Mouse (Mus musculus) hindbrain, embryonic 16.5 days (tissue): ENCODE results near the gene Lamtor3. TPM values are rescaled to one million over a fixed set of nuclear protein-coding genes. Genes with fewer than 3 reads are reported as not detected.

Experiments
- ATAC-seq: fragments of 200-750 bp; cut with Nextera tagmentation; 2 replicates; pipeline ENCODE4 v1.8.0; 2017; ENCODE audit warnings: moderate TSS enrichment, moderate library complexity
- H3K27ac ChIP-seq: fragments of 300-500 bp; sonication (generic); 2 replicates; pipeline ENCODE4 v1.5.1; 2014; ENCODE audit warnings: low read depth, mild to moderate bottlenecking, control low read depth, low read length, moderate library complexity
- H3K27me3 ChIP-seq: fragments of 300-500 bp; sonication (generic); replicated peaks from 2 replicates; pipeline ENCODE4 v1.6.1; 2014; ENCODE audit warnings: low read length; ENCODE audit not compliant: control insufficient read depth, insufficient read depth
- H3K36me3 ChIP-seq: fragments of 300-500 bp; sonication (generic); 2 replicates; pipeline ENCODE4 v1.6.1; 2014; ENCODE audit warnings: mild to moderate bottlenecking, low read length, moderate library complexity, mixed read lengths; ENCODE audit not compliant: control insufficient read depth, insufficient read depth
- H3K4me1 ChIP-seq: fragments of 300-500 bp; sonication (generic); 2 replicates; pipeline ENCODE4 v1.6.1; 2014; ENCODE audit warnings: low read depth, low read length; ENCODE audit not compliant: control insufficient read depth, insufficient read depth
- H3K4me2 ChIP-seq: fragments of 300-500 bp; sonication (generic); 2 replicates; pipeline ENCODE4 v1.6.1; 2014; ENCODE audit warnings: mild to moderate bottlenecking, low read length, control low read depth, moderate library complexity
- H3K4me3 ChIP-seq: fragments of 300-500 bp; sonication (generic); 2 replicates; pipeline ENCODE4 v1.5.1; 2014; ENCODE audit warnings: mild to moderate bottlenecking, low read length, control low read depth, moderate library complexity
- H3K9ac ChIP-seq: fragments of 300-500 bp; sonication (generic); 2 replicates; pipeline ENCODE4 v1.6.1; 2014; ENCODE audit warnings: low read depth, mild to moderate bottlenecking, control low read depth, low read length, moderate library complexity
- H3K9me3 ChIP-seq: fragments of 300-500 bp; sonication (generic); 2 replicates; pipeline ENCODE4 v1.6.1; 2014; ENCODE audit warnings: mild to moderate bottlenecking, low read length, moderate library complexity; ENCODE audit not compliant: control insufficient read depth
- WGBS: fragments of 180-500 bp; shearing (Covaris S2); extraction: QIAGEN DNeasy Blood & Tissue Kit; methylation state at CpG from one replicate; pipeline ENCODE4 v1.1.7; 2014; 5-methylcytosine and 5-hydroxymethylcytosine counted together
- polyA plus RNA-seq: library from polyadenylated mRNA; unstranded; fragments of >200 nt; fragmentation: Nextera tagmentation; extraction: Ambion mirVana; gene quantifications from 2 replicates; pipeline ENCODE4 v1.2.1, GENCODE M21; 2015

Lamtor3 gene
- polyA plus RNA-seq, result 132 and 135 TPM in 2 replicates

- under 1% methylated on average over 40 of the region's 47 CpGs for WGBS
- ATAC-seq, result peak; percentile 96
- H3K36me3 ChIP-seq, result 0 out of 2 replicates have a peak, but pooled peaks cover 2% of the 10 kb centered on the region
These were observed at the start of gene Lamtor3 for GRCm38 (mm10) chr3:137918172-137918931. Gene Lamtor3 (plus strand): TSS chr3:137918506.

GRCm38 (mm10) chr3:137869395-137869794, 48.9 kb upstream of the Lamtor3 start:
- no peaks in the 10 kb centered on the region for H3K9me3 ChIP-seq
- peaks cover 16% of the 10 kb centered on the region for H3K4me1 ChIP-seq
- WGBS, result 83% methylated on average over 9 of the region's 9 CpGs
- H3K27me3 ChIP-seq, result no peaks in the 10 kb centered on the region
- H3K4me2 ChIP-seq, result no peak overlapping the region; the same call in 1 of the 2 replicates
- no peak overlapping the region for H3K27ac ChIP-seq
- H3K4me3 ChIP-seq, result no peak overlapping the region
- H3K9ac ChIP-seq, result no peak overlapping the region
- ATAC-seq, result no peak
- no peaks in the 10 kb centered on the region for H3K36me3 ChIP-seq

More at GRCm38 (mm10) chr3:137918172-137918931, at the start of gene Lamtor3:
- no peaks in the 10 kb centered on the region for H3K27me3 ChIP-seq
- peaks cover 16% of the 10 kb centered on the region for H3K4me1 ChIP-seq
- H3K4me3 ChIP-seq, result peak within 1 kb of the TSS; percentile 85
- peak within 1 kb of the TSS; percentile 85 for H3K27ac ChIP-seq
- H3K9me3 ChIP-seq, result no peaks in the 10 kb centered on the region
- H3K9ac ChIP-seq, result peak within 1 kb of the TSS; percentile 86
- H3K4me2 ChIP-seq, result peak within 1 kb of the TSS; percentile 91

DNA sequence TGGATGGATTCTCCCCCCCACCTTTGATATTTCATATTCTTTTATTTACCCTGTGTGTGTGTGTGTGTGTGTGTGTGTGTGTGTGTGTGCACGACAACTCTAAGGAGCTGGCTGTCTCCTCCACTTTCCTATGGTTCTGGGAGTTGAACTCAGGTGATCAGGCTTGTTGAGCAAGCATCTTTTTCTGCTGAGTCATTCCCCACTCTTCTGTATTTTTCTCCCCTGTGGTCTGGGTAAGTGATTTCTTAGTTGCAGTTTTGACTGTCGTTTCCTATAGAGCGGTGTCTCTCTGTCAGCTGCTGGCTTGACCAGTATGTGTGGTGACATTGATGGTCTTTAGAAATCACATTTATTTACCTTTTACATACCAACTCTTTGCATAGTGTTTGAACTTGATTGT, 39.0 kb upstream of the Lamtor3 start:
- H3K27me3 ChIP-seq, result no peaks in the 10 kb centered on the region
- H3K9ac ChIP-seq, result no peak overlapping the region
- H3K4me1 ChIP-seq, result no peaks in the 10 kb centered on the region
- H3K36me3 ChIP-seq, result 0 out of 2 replicates have a peak, but pooled peaks cover 2% of the 10 kb centered on the region
- H3K9me3 ChIP-seq, result no peaks in the 10 kb centered on the region
- WGBS, result 85% methylated on average over 3 of the region's 3 CpGs
- no peak for ATAC-seq
- no peak overlapping the region for H3K4me2 ChIP-seq
- no peak overlapping the region for H3K4me3 ChIP-seq
- H3K27ac ChIP-seq, result no peak overlapping the region

DNA sequence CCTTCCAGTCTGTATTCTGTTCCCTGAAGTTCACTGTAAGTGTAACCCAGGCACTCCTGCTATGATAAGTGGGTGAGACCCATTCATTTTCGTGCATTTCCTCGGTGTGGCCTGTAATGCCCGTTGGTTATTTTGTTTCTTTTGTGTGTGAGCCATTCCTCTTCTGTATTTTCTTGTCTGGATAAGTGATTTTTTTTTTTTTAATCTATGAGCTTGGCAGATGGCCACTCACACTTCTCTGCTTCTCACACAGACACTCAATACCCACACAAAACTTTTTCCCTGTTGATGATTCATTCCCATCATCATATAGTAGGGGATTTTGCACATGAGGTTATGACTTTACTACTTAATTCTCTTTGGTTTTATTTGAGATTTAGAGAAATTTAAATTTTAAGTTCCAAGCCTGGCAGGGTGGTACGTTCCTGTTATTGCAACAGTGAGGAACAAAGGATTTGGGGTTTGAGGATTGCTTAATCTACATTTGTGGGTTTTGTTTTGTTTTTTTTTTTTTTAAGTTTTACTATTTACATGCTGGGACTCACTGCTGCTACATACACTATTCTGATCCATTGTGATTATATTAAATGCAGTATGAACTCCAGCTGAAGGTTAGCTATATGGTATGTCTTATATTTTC, 38.1 kb upstream of the Lamtor3 start:
- no peaks in the 10 kb centered on the region for H3K27me3 ChIP-seq
- no peak overlapping the region for H3K27ac ChIP-seq
- WGBS, result 73% methylated on average over 4 of the region's 4 CpGs
- no peak for ATAC-seq
- H3K36me3 ChIP-seq, result 0 out of 2 replicates have a peak, but pooled peaks cover 2% of the 10 kb centered on the region
- no peak overlapping the region for H3K4me3 ChIP-seq
- no peaks in the 10 kb centered on the region for H3K9me3 ChIP-seq
- no peak overlapping the region for H3K4me2 ChIP-seq
- no peaks in the 10 kb centered on the region for H3K4me1 ChIP-seq
- no peak overlapping the region for H3K9ac ChIP-seq

DNA sequence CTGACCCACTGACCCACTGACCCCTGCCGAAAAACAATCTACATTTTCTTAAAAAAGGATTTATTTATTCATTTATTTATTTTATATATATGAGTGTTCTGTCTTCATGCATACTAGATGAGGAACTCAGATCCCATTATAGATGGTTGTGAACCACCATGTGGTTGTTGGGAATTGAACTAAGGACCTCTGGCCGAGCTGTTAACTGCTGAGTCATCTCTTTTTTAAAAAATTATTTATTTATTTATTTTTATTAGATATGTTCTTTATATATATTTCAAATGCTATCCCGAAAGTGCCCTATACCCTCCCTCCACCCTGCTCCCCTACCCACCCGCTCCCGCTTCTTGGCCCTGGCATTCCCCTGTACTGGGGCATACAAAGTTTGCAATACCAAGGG, 37.2 kb upstream of the Lamtor3 start:
- H3K9ac ChIP-seq, result no peak overlapping the region
- no peak overlapping the region for H3K4me3 ChIP-seq
- 95% methylated on average over 5 of the region's 5 CpGs for WGBS
- H3K27me3 ChIP-seq, result no peaks in the 10 kb centered on the region
- no peak overlapping the region for H3K4me2 ChIP-seq
- no peaks in the 10 kb centered on the region for H3K9me3 ChIP-seq
- H3K27ac ChIP-seq, result no peak overlapping the region
- H3K36me3 ChIP-seq, result 0 out of 2 replicates have a peak, but pooled peaks cover 2% of the 10 kb centered on the region
- H3K4me1 ChIP-seq, result no peaks in the 10 kb centered on the region
- ATAC-seq, result no peak

DNA sequence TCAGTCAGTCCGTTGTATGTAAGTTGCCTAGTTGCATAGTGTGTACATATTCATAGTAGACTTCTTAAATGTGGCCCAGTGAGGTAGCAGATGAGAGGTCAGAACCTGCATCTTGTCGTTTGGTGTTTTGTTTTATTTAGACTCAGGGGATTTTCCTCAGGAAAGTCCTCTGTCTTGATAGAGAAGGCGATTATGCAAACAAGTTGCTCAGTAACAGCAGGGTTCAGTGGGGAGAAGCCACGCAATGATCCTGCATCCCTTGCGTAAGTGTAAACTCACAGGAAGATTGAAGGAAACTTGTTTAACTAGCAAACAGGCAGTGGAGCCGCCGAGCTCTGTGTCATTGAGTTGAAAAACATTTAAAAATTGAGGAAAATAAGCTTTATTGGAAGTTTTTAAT, 30.3 kb upstream of the Lamtor3 start:
- WGBS, result 66% methylated on average over 7 of the region's 7 CpGs
- no peak for ATAC-seq

DNA sequence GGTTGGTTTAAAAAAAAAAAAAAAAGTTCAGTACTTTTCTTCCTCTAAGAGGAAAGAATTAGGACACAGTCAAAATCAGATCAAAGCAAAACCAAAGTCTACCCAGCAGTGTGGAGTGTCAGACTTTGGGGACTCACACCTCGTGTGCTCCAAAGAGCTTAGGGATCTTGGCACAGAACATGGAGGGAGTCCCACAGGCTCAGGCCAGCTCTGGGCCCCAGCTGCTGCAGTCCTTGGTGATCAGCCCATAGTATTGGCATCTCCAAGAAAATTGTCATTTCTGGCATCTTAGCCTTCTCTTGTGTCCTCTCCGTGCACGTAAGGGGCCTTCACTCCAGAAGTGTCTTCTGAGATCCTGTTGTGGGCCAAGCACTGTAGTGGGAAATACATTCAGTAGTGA, 27.2 kb upstream of the Lamtor3 start:
- no peak overlapping the region for H3K4me3 ChIP-seq
- peaks cover 23% of the 10 kb centered on the region for H3K36me3 ChIP-seq
- no peak overlapping the region for H3K27ac ChIP-seq
- no peaks in the 10 kb centered on the region; the same call in 1 of the 2 replicates for H3K9me3 ChIP-seq
- H3K4me2 ChIP-seq, result no peak overlapping the region
- H3K4me1 ChIP-seq, result no peaks in the 10 kb centered on the region
- no peaks in the 10 kb centered on the region for H3K27me3 ChIP-seq
- H3K9ac ChIP-seq, result no peak overlapping the region
- ATAC-seq, result no peak
- WGBS, result 66% methylated on average over 3 of the region's 3 CpGs

More for the DNA sequence above, 30.3 kb upstream of the Lamtor3 start:
- Histone ChIP-seq H3K36me3 (peaks cover 15% of the 10 kb centered on the region), H3K9me3 (no peaks in the 10 kb centered on the region), H3K27me3 (no peaks in the 10 kb centered on the region), H3K27ac (no peak overlapping the region), H3K4me1 (no peaks in the 10 kb centered on the region), H3K4me2 (no peak overlapping the region), H3K4me3 (no peak overlapping the region), H3K9ac (no peak overlapping the region)

DNA sequence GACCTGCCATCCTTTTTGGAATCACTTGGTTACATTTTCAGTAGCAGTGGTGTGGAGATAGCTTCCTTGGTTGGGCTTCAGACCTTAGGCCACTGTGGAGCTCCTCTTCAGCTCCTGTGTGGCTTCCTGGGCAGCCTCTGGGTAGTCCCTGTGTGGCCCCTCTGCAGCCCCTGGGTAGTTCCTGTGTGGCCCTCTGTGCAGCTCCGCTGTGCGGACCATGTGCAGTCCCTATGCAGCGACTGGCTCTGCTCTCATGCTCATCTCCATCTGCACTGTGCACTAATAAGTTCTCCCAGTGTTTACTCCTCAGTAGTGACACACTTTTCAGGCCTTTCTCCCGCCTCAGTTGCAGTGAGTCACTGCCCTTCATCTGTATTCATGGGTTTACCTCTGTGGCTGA, 26.2 kb upstream of the Lamtor3 start:
- no peak overlapping the region for H3K9ac ChIP-seq
- H3K4me2 ChIP-seq, result no peak overlapping the region
- no peaks in the 10 kb centered on the region for H3K27me3 ChIP-seq
- ATAC-seq, result no peak
- no peak overlapping the region for H3K4me3 ChIP-seq
- no peak overlapping the region for H3K27ac ChIP-seq
- no peaks in the 10 kb centered on the region; the same call in 1 of the 2 replicates for H3K9me3 ChIP-seq
- 93% methylated on average over 4 of the region's 4 CpGs for WGBS
- peaks cover 23% of the 10 kb centered on the region for H3K36me3 ChIP-seq
- no peaks in the 10 kb centered on the region for H3K4me1 ChIP-seq

GRCm38 (mm10) chr3:137893789-137894188, 24.5 kb upstream of the Lamtor3 start:
- no peaks in the 10 kb centered on the region for H3K4me1 ChIP-seq
- H3K27ac ChIP-seq, result no peak overlapping the region
- H3K4me2 ChIP-seq, result no peak overlapping the region
- ATAC-seq, result no peak
- H3K36me3 ChIP-seq, result peaks cover 21% of the 10 kb centered on the region
- 84% methylated on average over 4 of the region's 4 CpGs for WGBS
- H3K9ac ChIP-seq, result no peak overlapping the region
- no peaks in the 10 kb centered on the region; the same call in 1 of the 2 replicates for H3K9me3 ChIP-seq
- H3K4me3 ChIP-seq, result no peak overlapping the region
- no peaks in the 10 kb centered on the region for H3K27me3 ChIP-seq
